Mouse (Mus musculus): ENCODE results near the gene Clec2l. TPM values are rescaled to one million over a fixed set of nuclear protein-coding genes. Genes with fewer than 3 reads are reported as not detected.

Clec2l gene
- polyA plus RNA-seq, 1 experiment from 2014 or later = 12.9 TPM

DNA sequence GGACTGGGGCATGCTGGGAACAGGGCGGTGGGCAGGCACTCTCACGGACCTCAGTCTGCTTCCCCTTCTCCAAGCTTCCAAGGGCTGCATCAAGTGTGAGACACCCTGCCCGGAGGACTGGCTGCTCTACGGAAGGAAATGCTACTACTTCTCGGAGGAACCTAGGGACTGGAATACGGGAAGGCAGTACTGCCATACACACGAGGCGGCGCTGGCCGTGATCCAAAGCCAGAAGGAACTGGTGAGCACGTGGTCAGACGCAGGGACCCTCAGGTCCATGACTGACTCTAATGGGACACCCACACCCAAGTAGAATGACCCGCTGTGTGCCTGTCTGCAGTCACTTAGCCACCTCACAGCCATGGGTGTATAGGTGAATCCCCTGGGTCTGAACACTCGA lies 13.9 kb downstream of the Clec2l start:
- no peak overlapping the region for H3K27ac ChIP-seq (replicated peaks; ENCODE audit: low read depth, low read length)
- H3K36me3 ChIP-seq (ENCODE audit: control insufficient read depth, insufficient read depth, low read length) = no peaks in the 10 kb centered on the region; the same call in 1 of the 2 replicates
- no peak overlapping the region for H3K4me2 ChIP-seq (ENCODE audit: low read length)
- no peak overlapping the region for H3K9ac ChIP-seq (replicated peaks; ENCODE audit: low read length)
- H3K4me3 ChIP-seq (replicated peaks; ENCODE audit: low read depth, low read length) = no peak overlapping the region
- 82% methylated on average over 14 of the region's 14 CpGs for WGBS
- no peaks in the 10 kb centered on the region for H3K27me3 ChIP-seq (ENCODE audit: control insufficient read depth, insufficient read depth, low read length)
- no peaks in the 10 kb centered on the region for H3K4me1 ChIP-seq (ENCODE audit: control insufficient read depth, insufficient read depth, low read length)
- no peak for DNase-seq
- no peaks in the 10 kb centered on the region for H3K9me3 ChIP-seq (ENCODE audit: control insufficient read depth, low read length)
- no peak for ATAC-seq (ENCODE audit: low FRiP score, low TSS enrichment)

DNA sequence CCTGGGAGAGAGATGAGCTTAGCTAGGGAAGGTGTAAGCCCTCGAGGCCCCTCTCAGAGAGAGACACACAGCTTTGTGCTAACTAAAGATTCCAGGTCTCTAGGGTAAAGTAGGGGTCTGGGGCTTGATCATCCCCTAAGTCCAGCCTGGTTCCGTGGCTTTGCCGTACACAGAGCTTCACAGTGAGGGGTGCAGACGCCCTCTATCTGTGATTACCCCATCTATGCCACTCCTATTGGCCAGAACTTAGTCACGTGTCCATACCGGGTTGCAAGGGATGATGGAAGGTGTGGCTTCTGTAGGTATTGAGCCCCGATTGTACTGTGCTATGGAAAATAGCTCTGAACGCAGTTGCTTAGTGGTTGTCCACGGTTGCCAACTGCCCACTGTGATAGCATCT lies 14.8 kb downstream of the Clec2l start:
- no peak for ATAC-seq (ENCODE audit: low FRiP score, low TSS enrichment)

GRCm38 (mm10) chr6:38682532-38682931 lies 19.7 kb downstream of the Clec2l start:
- Histone ChIP-seq H3K27me3 (ENCODE audit: control insufficient read depth, insufficient read depth, low read length) (no peaks in the 10 kb centered on the region), H3K9ac (replicated peaks; ENCODE audit: low read length) (no peak overlapping the region), H3K9me3 (ENCODE audit: control insufficient read depth, low read length) (no peaks in the 10 kb centered on the region), H3K27ac (replicated peaks; ENCODE audit: low read depth, low read length) (no peak overlapping the region), H3K4me1 (ENCODE audit: control insufficient read depth, insufficient read depth, low read length) (no peaks in the 10 kb centered on the region), H3K4me2 (ENCODE audit: low read length) (no peak overlapping the region), H3K4me3 (replicated peaks; ENCODE audit: low read depth, low read length) (no peak overlapping the region), H3K36me3 (ENCODE audit: control insufficient read depth, insufficient read depth, low read length) (no peaks in the 10 kb centered on the region; the same call in 1 of the 2 replicates)
- WGBS = 71% methylated on average over 2 of the region's 2 CpGs
- no peak for DNase-seq
- no peak for ATAC-seq (ENCODE audit: low FRiP score, low TSS enrichment)

More for the DNA sequence above, 14.8 kb downstream of the Clec2l start:
- H3K9me3 ChIP-seq (ENCODE audit: control insufficient read depth, low read length) = no peaks in the 10 kb centered on the region
- H3K4me2 ChIP-seq (ENCODE audit: low read length) = no peak overlapping the region
- no peak overlapping the region for H3K9ac ChIP-seq (replicated peaks; ENCODE audit: low read length)
- no peak for DNase-seq
- 81% methylated on average over 9 of the region's 9 CpGs for WGBS
- H3K27ac ChIP-seq (replicated peaks; ENCODE audit: low read depth, low read length) = no peak overlapping the region
- H3K4me3 ChIP-seq (replicated peaks; ENCODE audit: low read depth, low read length) = no peak overlapping the region
- H3K36me3 ChIP-seq (ENCODE audit: control insufficient read depth, insufficient read depth, low read length) = no peaks in the 10 kb centered on the region; the same call in 1 of the 2 replicates
- no peaks in the 10 kb centered on the region for H3K27me3 ChIP-seq (ENCODE audit: control insufficient read depth, insufficient read depth, low read length)
- no peaks in the 10 kb centered on the region for H3K4me1 ChIP-seq (ENCODE audit: control insufficient read depth, insufficient read depth, low read length)

GRCm38 (mm10) chr6:38687216-38687615 lies 24.3 kb downstream of the Clec2l start:
- H3K4me1 ChIP-seq (ENCODE audit: control insufficient read depth, insufficient read depth, low read length) = no peaks in the 10 kb centered on the region
- H3K9ac ChIP-seq (replicated peaks; ENCODE audit: low read length) = no peak overlapping the region
- no peaks in the 10 kb centered on the region for H3K27me3 ChIP-seq (ENCODE audit: control insufficient read depth, insufficient read depth, low read length)
- no peak overlapping the region for H3K4me3 ChIP-seq (replicated peaks; ENCODE audit: low read depth, low read length)
- peaks cover 21% of the 10 kb centered on the region for H3K36me3 ChIP-seq (ENCODE audit: control insufficient read depth, insufficient read depth, low read length)
- ATAC-seq (ENCODE audit: low FRiP score, low TSS enrichment) (no peak), DNase-seq (peak; percentile 51)
- WGBS = 64% methylated on average over 11 of the region's 11 CpGs
- H3K9me3 ChIP-seq (ENCODE audit: control insufficient read depth, low read length) = no peaks in the 10 kb centered on the region
- no peak overlapping the region for H3K27ac ChIP-seq (replicated peaks; ENCODE audit: low read depth, low read length)
- H3K4me2 ChIP-seq (ENCODE audit: low read length) = no peak overlapping the region

DNA sequence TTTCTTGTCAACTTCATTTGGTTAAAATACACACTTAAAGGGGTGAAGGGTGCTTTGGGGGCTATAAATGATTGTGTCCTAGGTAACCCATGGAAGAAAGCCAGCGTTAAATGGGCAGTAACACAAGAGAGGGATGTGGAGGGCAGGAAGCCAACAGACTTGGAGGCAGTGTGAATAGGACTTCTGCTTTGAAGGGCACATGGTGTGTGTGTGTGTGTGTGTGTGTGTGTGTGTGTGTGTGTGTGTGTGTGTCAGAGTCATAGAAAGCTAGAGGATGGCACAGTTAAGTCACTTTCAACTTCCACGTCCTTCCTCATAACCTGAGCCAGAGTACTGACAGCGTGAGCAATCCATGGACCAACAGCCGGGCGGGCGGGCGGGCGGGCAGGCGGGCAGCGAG lies 26.0 kb downstream of the Clec2l start:
- Histone ChIP-seq H3K27me3 (ENCODE audit: control insufficient read depth, insufficient read depth, low read length) (no peaks in the 10 kb centered on the region), H3K36me3 (ENCODE audit: control insufficient read depth, insufficient read depth, low read length) (peaks cover 36% of the 10 kb centered on the region), H3K9ac (replicated peaks; ENCODE audit: low read length) (no peak overlapping the region), H3K4me3 (replicated peaks; ENCODE audit: low read depth, low read length) (no peak overlapping the region), H3K4me2 (ENCODE audit: low read length) (no peak overlapping the region), H3K9me3 (ENCODE audit: control insufficient read depth, low read length) (no peaks in the 10 kb centered on the region), H3K4me1 (ENCODE audit: control insufficient read depth, insufficient read depth, low read length) (no peaks in the 10 kb centered on the region), H3K27ac (replicated peaks; ENCODE audit: low read depth, low read length) (no peak overlapping the region)
- ATAC-seq (ENCODE audit: low FRiP score, low TSS enrichment) = no peak
- DNase-seq = peak; percentile 35
- WGBS = 92% methylated on average over 10 of the region's 10 CpGs

DNA sequence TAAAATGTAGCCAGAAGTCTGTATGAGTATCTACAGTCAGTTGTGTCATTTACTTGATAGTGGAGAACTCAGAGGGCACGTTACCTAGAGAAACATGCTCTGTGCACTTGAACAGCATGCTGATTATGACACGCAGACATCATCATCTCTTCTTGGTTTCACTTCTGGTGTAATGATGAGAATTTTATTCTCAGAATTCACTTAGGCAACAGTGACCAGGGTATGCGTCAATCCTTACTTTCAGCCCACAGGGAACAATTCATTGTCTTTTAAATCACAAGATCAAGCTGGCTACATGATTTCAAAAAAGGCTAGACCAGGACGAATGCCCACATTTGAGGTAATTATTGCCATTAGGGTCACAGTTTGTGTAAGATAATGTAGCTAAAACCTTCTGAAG lies 27.7 kb downstream of the Clec2l start:
- WGBS = 83% methylated on average over 4 of the region's 4 CpGs
- Histone ChIP-seq H3K9me3 (ENCODE audit: control insufficient read depth, low read length) (no peaks in the 10 kb centered on the region), H3K27me3 (ENCODE audit: control insufficient read depth, insufficient read depth, low read length) (no peaks in the 10 kb centered on the region), H3K4me2 (ENCODE audit: low read length) (no peak overlapping the region), H3K36me3 (ENCODE audit: control insufficient read depth, insufficient read depth, low read length) (peaks cover 47% of the 10 kb centered on the region), H3K9ac (replicated peaks; ENCODE audit: low read length) (no peak overlapping the region), H3K4me1 (ENCODE audit: control insufficient read depth, insufficient read depth, low read length) (no peaks in the 10 kb centered on the region), H3K27ac (replicated peaks; ENCODE audit: low read depth, low read length) (no peak overlapping the region), H3K4me3 (replicated peaks; ENCODE audit: low read depth, low read length) (no peak overlapping the region)
- no peak for ATAC-seq (ENCODE audit: low FRiP score, low TSS enrichment)
- no peak for DNase-seq

DNA sequence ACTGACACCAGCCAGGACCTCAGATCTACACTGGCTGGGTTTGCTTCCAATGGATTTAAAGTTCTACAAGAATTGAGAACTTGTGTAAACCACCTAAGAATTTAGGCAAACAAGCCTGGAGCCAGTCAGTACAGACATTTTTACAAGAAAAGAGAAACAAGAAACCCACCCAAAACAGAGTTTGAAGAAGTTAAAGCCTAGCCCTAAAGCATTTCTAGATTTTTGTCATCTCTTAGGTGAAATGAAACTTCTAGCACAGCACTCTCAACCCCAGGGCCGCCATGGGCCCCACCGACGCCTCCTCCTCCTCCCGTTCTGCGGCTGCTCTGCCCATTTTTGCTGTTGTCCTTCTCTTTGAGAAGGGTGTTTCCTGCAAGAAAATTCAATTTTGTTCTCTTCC lies 28.2 kb downstream of the Clec2l start:
- H3K9ac ChIP-seq (replicated peaks; ENCODE audit: low read length) = no peak overlapping the region
- ATAC-seq (ENCODE audit: low FRiP score, low TSS enrichment) (no peak), DNase-seq (no peak)
- H3K36me3 ChIP-seq (ENCODE audit: control insufficient read depth, insufficient read depth, low read length) = peaks cover 52% of the 10 kb centered on the region
- no peak overlapping the region for H3K4me2 ChIP-seq (ENCODE audit: low read length)
- no peaks in the 10 kb centered on the region for H3K4me1 ChIP-seq (ENCODE audit: control insufficient read depth, insufficient read depth, low read length)
- H3K27me3 ChIP-seq (ENCODE audit: control insufficient read depth, insufficient read depth, low read length) = no peaks in the 10 kb centered on the region
- WGBS = 95% methylated on average over 5 of the region's 5 CpGs
- H3K27ac ChIP-seq (replicated peaks; ENCODE audit: low read depth, low read length) = no peak overlapping the region
- no peak overlapping the region for H3K4me3 ChIP-seq (replicated peaks; ENCODE audit: low read depth, low read length)
- no peaks in the 10 kb centered on the region for H3K9me3 ChIP-seq (ENCODE audit: control insufficient read depth, low read length)

DNA sequence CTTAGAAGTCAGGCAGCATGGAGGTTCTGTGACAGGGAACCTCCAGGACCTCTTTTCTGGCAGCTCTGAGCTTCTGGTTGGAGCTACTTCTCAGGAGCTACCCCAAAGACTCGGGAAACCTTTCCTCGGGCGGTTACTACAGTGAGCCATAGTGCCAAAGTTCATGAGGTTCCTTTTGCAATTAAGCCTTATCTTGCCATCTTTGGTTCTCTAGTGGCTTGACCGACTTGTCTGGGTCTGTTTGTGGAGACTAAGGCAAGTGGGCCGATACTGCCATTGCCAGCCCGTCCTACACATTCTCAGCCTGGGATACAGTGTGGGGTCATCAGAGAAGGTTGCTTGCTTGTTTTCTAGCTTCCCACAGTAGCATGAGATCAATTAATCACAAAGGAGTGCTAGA lies 29.7 kb downstream of the Clec2l start:
- Histone ChIP-seq H3K9ac (replicated peaks; ENCODE audit: low read length) (no peak overlapping the region), H3K27me3 (ENCODE audit: control insufficient read depth, insufficient read depth, low read length) (no peaks in the 10 kb centered on the region), H3K4me1 (ENCODE audit: control insufficient read depth, insufficient read depth, low read length) (no peaks in the 10 kb centered on the region), H3K4me3 (replicated peaks; ENCODE audit: low read depth, low read length) (no peak overlapping the region), H3K9me3 (ENCODE audit: control insufficient read depth, low read length) (no peaks in the 10 kb centered on the region), H3K4me2 (ENCODE audit: low read length) (no peak overlapping the region), H3K36me3 (ENCODE audit: control insufficient read depth, insufficient read depth, low read length) (peaks cover 65% of the 10 kb centered on the region), H3K27ac (replicated peaks; ENCODE audit: low read depth, low read length) (no peak overlapping the region)
- ATAC-seq (ENCODE audit: low FRiP score, low TSS enrichment) (no peak), DNase-seq (no peak)
- WGBS = 97% methylated on average over 6 of the region's 6 CpGs

DNA sequence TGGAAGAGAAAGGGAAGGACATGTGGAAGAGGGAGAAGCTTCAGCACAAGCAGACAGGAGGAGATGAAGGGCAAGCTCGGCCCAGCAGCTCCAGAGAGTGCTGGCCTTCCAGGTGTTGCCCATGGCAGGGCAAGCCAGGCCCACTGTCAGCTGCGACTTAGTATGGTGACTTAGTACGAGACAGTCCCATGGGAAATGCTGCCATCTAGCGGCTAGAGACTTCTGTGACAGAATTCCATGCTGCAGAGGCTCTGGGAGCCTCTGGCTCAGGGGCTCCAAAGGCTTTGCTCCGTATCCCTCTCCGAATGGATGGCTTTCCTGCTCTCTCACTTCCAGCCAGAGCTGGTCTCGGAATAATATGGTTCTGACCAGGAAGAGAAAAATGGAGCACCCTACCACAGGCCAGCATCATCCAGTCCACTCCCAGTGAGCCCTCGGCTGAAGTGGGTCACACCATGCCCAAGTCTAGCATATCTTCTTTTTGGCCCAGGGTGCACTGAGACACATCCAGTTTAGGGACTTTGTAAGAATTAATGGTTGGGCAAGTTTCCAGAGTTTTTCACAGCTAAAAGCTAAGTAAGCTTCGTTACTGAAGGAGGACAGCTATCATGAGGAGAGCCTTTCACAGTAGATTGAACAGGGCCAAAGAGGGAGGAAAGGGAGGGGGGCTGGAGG lies 32.6 kb downstream of the Clec2l start:
- WGBS = 33% methylated on average over 9 of the region's 9 CpGs
- H3K36me3 ChIP-seq (ENCODE audit: control insufficient read depth, insufficient read depth, low read length) = peaks cover 81% of the 10 kb centered on the region

More for the DNA sequence above, 32.6 kb downstream of the Clec2l start:
- Histone ChIP-seq H3K4me3 (replicated peaks; ENCODE audit: low read depth, low read length) (no peak overlapping the region), H3K9ac (replicated peaks; ENCODE audit: low read length) (no peak overlapping the region), H3K9me3 (ENCODE audit: control insufficient read depth, low read length) (no peaks in the 10 kb centered on the region), H3K4me2 (ENCODE audit: low read length) (no peak overlapping the region), H3K27ac (replicated peaks; ENCODE audit: low read depth, low read length) (no peak overlapping the region), H3K27me3 (ENCODE audit: control insufficient read depth, insufficient read depth, low read length) (no peaks in the 10 kb centered on the region), H3K4me1 (ENCODE audit: control insufficient read depth, insufficient read depth, low read length) (no peaks in the 10 kb centered on the region)
- ATAC-seq (ENCODE audit: low FRiP score, low TSS enrichment) (peak; percentile 43; the same call in 1 of the 2 replicates), DNase-seq (peak; percentile 95)

Measured in midbrain, embryonic 14.5 days (tissue).